Comparison of ENCODE assay signal across 8 mouse cellular contexts in genomic region chr14:45453538-45454233, GRCm38 (mm10). TPM values are rescaled to one million over a fixed set of nuclear protein-coding genes. Genes with fewer than 3 reads are reported as not detected.
DNase-seq lines count a peak whose midpoint lies in the region; ATAC-seq and TF ChIP-seq lines count a peak whose summit lies in the region.
"Had no signal": no experiment of that assay in that cellular context is flagged by ENCODE, and none has a peak within 500 bp of the region (broad histone marks: within the 10 kb centered on the region; RNA-seq: fewer than 3 reads in every experiment).

No protein-coding gene starts in this region.

- ATAC-seq in lung, embryonic 14.5 days (ENCODE audit: insufficient read depth), result peak; percentile 62
- ATAC-seq in limb, embryonic 13.5 days (ENCODE audit: low FRiP score, low read depth), result 0 out of 2 replicates have a peak, but pooled peaks have one; percentile 24
- no peak for ATAC-seq in stomach, postnatal 0 days (ENCODE audit: low FRiP score, low TSS enrichment)
- ATAC-seq in forebrain, embryonic 15.5 days (replicated peaks), result no peak

- no peak for TF ChIP-seq EP300 in stomach, postnatal 0 days (optimal IDR thresholded peaks at IDR 0.05)

- no peak overlapping the region for H3K4me2 ChIP-seq in lung, embryonic 14.5 days
- H3K4me2 ChIP-seq in limb, embryonic 13.5 days (replicated peaks), result no peak overlapping the region
- H3K4me2 ChIP-seq in stomach, postnatal 0 days (replicated peaks; ENCODE audit: low read depth), result no peak overlapping the region
- no peak overlapping the region for H3K4me2 ChIP-seq in forebrain, embryonic 15.5 days (replicated peaks)
- H3K4me2 ChIP-seq: midbrain, embryonic 11.5 days had no signal

- WGBS in lung, embryonic 14.5 days, result 48% methylated on average over 5 of the region's 5 CpGs
- 60% methylated on average over 5 of the region's 5 CpGs for WGBS in limb, embryonic 13.5 days
- WGBS in stomach, postnatal 0 days, result 49% methylated on average over 5 of the region's 5 CpGs
- 67% methylated on average over 5 of the region's 5 CpGs for WGBS in forebrain, embryonic 15.5 days

- no peaks in the 10 kb centered on the region for H3K27me3 ChIP-seq in lung, embryonic 14.5 days (ENCODE audit: insufficient read depth, low read length)
- H3K27me3 ChIP-seq in limb, embryonic 13.5 days, result no peaks in the 10 kb centered on the region
- H3K27me3 ChIP-seq in stomach, postnatal 0 days (ENCODE audit: control insufficient read depth, insufficient read depth, low read length), result no peaks in the 10 kb centered on the region
- H3K27me3 ChIP-seq in forebrain, embryonic 15.5 days, result no peaks in the 10 kb centered on the region

- H3K36me3 ChIP-seq in lung, embryonic 14.5 days (ENCODE audit: insufficient read depth), result peaks cover 13% of the 10 kb centered on the region
- H3K36me3 ChIP-seq in limb, embryonic 13.5 days, result peaks cover 15% of the 10 kb centered on the region
- H3K36me3 ChIP-seq in stomach, postnatal 0 days (ENCODE audit: control insufficient read depth, insufficient read depth, low read length), result no peaks in the 10 kb centered on the region
- H3K36me3 ChIP-seq in forebrain, embryonic 15.5 days, result no peaks in the 10 kb centered on the region

- intact Hi-C loops in heart, postnatal 10 days (cut with DNase I), result loop anchor here (2.0 kb wide), 1 partner anchor 75 kb away; no protein-coding TSS in a partner anchor

- H3K9ac ChIP-seq in lung, embryonic 14.5 days, result 0 out of 2 replicates have a peak overlapping the region, but pooled peaks have one; percentile 6
- H3K9ac ChIP-seq in limb, embryonic 13.5 days, result no peak overlapping the region
- H3K9ac ChIP-seq in stomach, postnatal 0 days (ENCODE audit: low read length), result no peak overlapping the region
- H3K9ac ChIP-seq in forebrain, embryonic 15.5 days (replicated peaks), result no peak overlapping the region

- no peak overlapping the region for H3K4me3 ChIP-seq in lung, embryonic 14.5 days (ENCODE audit: low read depth, low read length)
- H3K4me3 ChIP-seq in limb, embryonic 13.5 days, result no peak overlapping the region
- H3K4me3 ChIP-seq in stomach, postnatal 0 days (ENCODE audit: low read depth, low read length), result no peak overlapping the region
- H3K4me3 ChIP-seq in forebrain, embryonic 15.5 days, result no peak overlapping the region

- TF ChIP-seq CTCF in lung, embryonic 14.5 days (IDR thresholded peaks at IDR 0.05; ENCODE audit: low read depth), result no peak
- no peak for TF ChIP-seq CTCF in stomach, postnatal 0 days (IDR thresholded peaks at IDR 0.05; ENCODE audit: low read depth)

- no peaks in the 10 kb centered on the region for H3K9me3 ChIP-seq in lung, embryonic 14.5 days (ENCODE audit: low read depth, low read length)
- H3K9me3 ChIP-seq in limb, embryonic 13.5 days, result no peaks in the 10 kb centered on the region
- H3K9me3 ChIP-seq in stomach, postnatal 0 days (ENCODE audit: control insufficient read depth, low read length), result no peaks in the 10 kb centered on the region
- H3K9me3 ChIP-seq in forebrain, embryonic 15.5 days, result no peaks in the 10 kb centered on the region

- H3K27ac ChIP-seq in lung, embryonic 14.5 days (ENCODE audit: low read depth), result peak overlapping the region; percentile 92
- H3K27ac ChIP-seq in limb, embryonic 13.5 days, result no peak overlapping the region
- peak overlapping the region; percentile 31; the same call in 1 of the 2 replicates for H3K27ac ChIP-seq in stomach, postnatal 0 days (replicated peaks)
- H3K27ac ChIP-seq in forebrain, embryonic 15.5 days (replicated peaks), result no peak overlapping the region

- peak; percentile 91 for DNase-seq in lung, embryonic 14.5 days
- no peak for DNase-seq in lung, adult 18-20 months
- DNase-seq in heart, postnatal 10 days, result peak; percentile 43 to 45
- DNase-seq in stomach, postnatal 0 days (ENCODE audit: low spot score), result no peak
- DNase-seq in urinary bladder, postnatal 10 days (ENCODE audit: low spot score), result no peak

- peaks cover 24% of the 10 kb centered on the region for H3K4me1 ChIP-seq in lung, embryonic 14.5 days (ENCODE audit: insufficient read depth)
- H3K4me1 ChIP-seq in limb, embryonic 13.5 days, result peaks cover 19% of the 10 kb centered on the region
- H3K4me1 ChIP-seq in stomach, postnatal 0 days (replicated peaks; ENCODE audit: control insufficient read depth, insufficient read depth), result no peaks in the 10 kb centered on the region
- H3K4me1 ChIP-seq in forebrain, embryonic 15.5 days, result peaks cover 13% of the 10 kb centered on the region; the same call in 1 of the 2 replicates

RNA-seq across cellular contexts. Expression of gene Gnpnat1, which starts 49.0 kb away (rescaled TPM):
- 54.9 and 57.3 TPM in 2 replicates for polyA plus RNA-seq in lung, embryonic 14.5 days (2014; fragmentation: Nextera tagmentation; extraction: Ambion mirVana)
- 10 to 100 TPM; 10.0 to 10.6 TPM for total RNA-seq in heart, postnatal 10 days (2021)
- 50.6 and 53.5 TPM in 2 replicates for polyA plus RNA-seq in limb, embryonic 13.5 days (2015; fragmentation: Nextera tagmentation; extraction: Ambion mirVana)
- 44.3 and 45.3 TPM in 2 replicates for polyA plus RNA-seq in stomach, postnatal 0 days (2015; fragmentation: Nextera tagmentation; extraction: Ambion mirVana)
- 22.1 and 23.2 TPM in 2 replicates for polyA plus RNA-seq in forebrain, embryonic 15.5 days (2015; fragmentation: Nextera tagmentation; extraction: Ambion mirVana)

Comparison
In these comparisons a context has a peak if more than half of its experiments do, and no peak if none do; other contexts are left out.
1. DNase-seq: peak in lung, embryonic 14.5 days (single experiment) and heart, postnatal 10 days (2 of 2); none in lung, adult 18-20 months (0 of 2), stomach, postnatal 0 days (single experiment) and urinary bladder, postnatal 10 days (single experiment).
2. ATAC-seq: peak in lung, embryonic 14.5 days (single experiment) and limb, embryonic 13.5 days (single experiment); none in stomach, postnatal 0 days (single experiment) and forebrain, embryonic 15.5 days (single experiment).
3. H3K27ac ChIP-seq: peak in lung, embryonic 14.5 days (single experiment) and stomach, postnatal 0 days (single experiment); none in limb, embryonic 13.5 days (single experiment) and forebrain, embryonic 15.5 days (single experiment).